Mouse (Mus musculus): ENCODE data around the gene Tbc1d17. TPM values are rescaled to one million over a fixed set of nuclear protein-coding genes. Genes with fewer than 3 reads are reported as not detected.
A peak's percentile ranks its signal among the peaks of the same experiment; 100 is the strongest.

Gene Tbc1d17
- 92.5 and 96.4 TPM in 2 replicates for polyA plus RNA-seq (2014; fragmentation: Nextera tagmentation; extraction: Ambion mirVana)

GRCm38 (mm10) chr7:44848561-44849415 lies at the start of gene Tbc1d17, which contains the start of gene Akt1s1:
Tbc1d17 (minus strand) TSS chr7:44849079.
Akt1s1 (plus strand) TSS chr7:44848991.
- peak; percentile 85 for ATAC-seq (ENCODE audit: low read depth)
- under 1% methylated on average over 54 of the region's 54 CpGs for WGBS
- H3K4me2 ChIP-seq (ENCODE audit: low read depth, low read length), result peak within 1 kb of the TSS; percentile 86
- peaks cover 29% of the 10 kb centered on the region for H3K36me3 ChIP-seq (ENCODE audit: control insufficient read depth, insufficient read depth, low read length)
- peak within 1 kb of the TSS; percentile 73 for H3K9ac ChIP-seq (replicated peaks; ENCODE audit: low read depth, low read length)
- peaks cover 24% of the 10 kb centered on the region for H3K4me1 ChIP-seq (ENCODE audit: control insufficient read depth, insufficient read depth, low read length)
- no peaks in the 10 kb centered on the region for H3K9me3 ChIP-seq (ENCODE audit: control insufficient read depth, low read length)
- H3K27ac ChIP-seq (ENCODE audit: low read depth, low read length), result peak within 1 kb of the TSS; percentile 97
- H3K4me3 ChIP-seq (ENCODE audit: low read depth, low read length), result peak within 1 kb of the TSS; percentile 68
- no peaks in the 10 kb centered on the region for H3K27me3 ChIP-seq (ENCODE audit: control insufficient read depth, insufficient read depth, low read length)

GRCm38 (mm10) chr7:44898607-44899006 lies 49.7 kb upstream of the Tbc1d17 start:
- Histone ChIP-seq H3K27me3 (ENCODE audit: control insufficient read depth, insufficient read depth, low read length) (no peaks in the 10 kb centered on the region), H3K4me1 (ENCODE audit: control insufficient read depth, insufficient read depth, low read length) (peaks cover 18% of the 10 kb centered on the region), H3K9me3 (ENCODE audit: control insufficient read depth, low read length) (no peaks in the 10 kb centered on the region), H3K4me3 (ENCODE audit: low read depth, low read length) (no peak overlapping the region), H3K4me2 (ENCODE audit: low read depth, low read length) (no peak overlapping the region), H3K9ac (replicated peaks; ENCODE audit: low read depth, low read length) (no peak overlapping the region), H3K27ac (ENCODE audit: low read depth, low read length) (no peak overlapping the region), H3K36me3 (ENCODE audit: control insufficient read depth, insufficient read depth, low read length) (peaks cover 26% of the 10 kb centered on the region)
- no peak for ATAC-seq (ENCODE audit: low read depth)
- 36% methylated on average over 19 of the region's 19 CpGs for WGBS

- H3K4me2 ChIP-seq (ENCODE audit: low read depth, low read length), result peak overlapping the region; percentile 69
- H3K9me3 ChIP-seq (ENCODE audit: control insufficient read depth, low read length), result no peaks in the 10 kb centered on the region
- H3K27me3 ChIP-seq (ENCODE audit: control insufficient read depth, insufficient read depth, low read length), result no peaks in the 10 kb centered on the region
- ATAC-seq (ENCODE audit: low read depth), result no peak
- peaks cover 15% of the 10 kb centered on the region for H3K36me3 ChIP-seq (ENCODE audit: control insufficient read depth, insufficient read depth, low read length)
- peak overlapping the region; percentile 42 for H3K4me3 ChIP-seq (ENCODE audit: low read depth, low read length)
- H3K4me1 ChIP-seq (ENCODE audit: control insufficient read depth, insufficient read depth, low read length), result peaks cover 27% of the 10 kb centered on the region
- peak overlapping the region; percentile 54 for H3K9ac ChIP-seq (replicated peaks; ENCODE audit: low read depth, low read length)
- 35% methylated on average over 10 of the region's 10 CpGs for WGBS
- H3K27ac ChIP-seq (ENCODE audit: low read depth, low read length), result peak overlapping the region; percentile 84
Measured at GRCm38 (mm10) chr7:44896499-44896898, 47.6 kb upstream of the Tbc1d17 start.

GRCm38 (mm10) chr7:44895593-44896434 lies 46.9 kb upstream of the Tbc1d17 start, which contains the start of gene Fuz:
Fuz (plus strand) TSS chr7:44896079.
- peaks cover 14% of the 10 kb centered on the region for H3K36me3 ChIP-seq (ENCODE audit: control insufficient read depth, insufficient read depth, low read length)
- ATAC-seq (ENCODE audit: low read depth), result peak; percentile 78
- H3K4me2 ChIP-seq (ENCODE audit: low read depth, low read length), result peak within 1 kb of the TSS; percentile 69
- H3K4me3 ChIP-seq (ENCODE audit: low read depth, low read length), result peak within 1 kb of the TSS; percentile 42
- under 1% methylated on average over 34 of the region's 34 CpGs for WGBS
- peak within 1 kb of the TSS; percentile 84 for H3K27ac ChIP-seq (ENCODE audit: low read depth, low read length)
- no peaks in the 10 kb centered on the region for H3K9me3 ChIP-seq (ENCODE audit: control insufficient read depth, low read length)
- peaks cover 34% of the 10 kb centered on the region for H3K4me1 ChIP-seq (ENCODE audit: control insufficient read depth, insufficient read depth, low read length)
- H3K27me3 ChIP-seq (ENCODE audit: control insufficient read depth, insufficient read depth, low read length), result no peaks in the 10 kb centered on the region
- peak within 1 kb of the TSS; percentile 54 for H3K9ac ChIP-seq (replicated peaks; ENCODE audit: low read depth, low read length)

GRCm38 (mm10) chr7:44895206-44895592 lies 46.3 kb upstream of the Tbc1d17 start:
- no peak for ATAC-seq (ENCODE audit: low read depth)
- H3K4me2 ChIP-seq (ENCODE audit: low read depth, low read length), result peak overlapping the region; percentile 69
- H3K4me1 ChIP-seq (ENCODE audit: control insufficient read depth, insufficient read depth, low read length), result peaks cover 38% of the 10 kb centered on the region
- H3K27me3 ChIP-seq (ENCODE audit: control insufficient read depth, insufficient read depth, low read length), result no peaks in the 10 kb centered on the region
- H3K36me3 ChIP-seq (ENCODE audit: control insufficient read depth, insufficient read depth, low read length), result peaks cover 9% of the 10 kb centered on the region; the same call in 1 of the 2 replicates
- WGBS, result 23% methylated on average over 7 of the region's 7 CpGs
- H3K9me3 ChIP-seq (ENCODE audit: control insufficient read depth, low read length), result no peaks in the 10 kb centered on the region
- H3K4me3 ChIP-seq (ENCODE audit: low read depth, low read length), result peak overlapping the region; percentile 42
- peak overlapping the region; percentile 84 for H3K27ac ChIP-seq (ENCODE audit: low read depth, low read length)
- no peak overlapping the region for H3K9ac ChIP-seq (replicated peaks; ENCODE audit: low read depth, low read length)

GRCm38 (mm10) chr7:44894175-44894574 lies 45.3 kb upstream of the Tbc1d17 start:
- Histone ChIP-seq H3K27me3 (ENCODE audit: control insufficient read depth, insufficient read depth, low read length) (no peaks in the 10 kb centered on the region), H3K4me2 (ENCODE audit: low read depth, low read length) (no peak overlapping the region), H3K36me3 (ENCODE audit: control insufficient read depth, insufficient read depth, low read length) (no peaks in the 10 kb centered on the region), H3K4me1 (ENCODE audit: control insufficient read depth, insufficient read depth, low read length) (peaks cover 38% of the 10 kb centered on the region), H3K4me3 (ENCODE audit: low read depth, low read length) (no peak overlapping the region), H3K9ac (replicated peaks; ENCODE audit: low read depth, low read length) (no peak overlapping the region), H3K9me3 (ENCODE audit: control insufficient read depth, low read length) (no peaks in the 10 kb centered on the region), H3K27ac (ENCODE audit: low read depth, low read length) (peak overlapping the region; percentile 84; the same call in 1 of the 2 replicates)
- no peak for ATAC-seq (ENCODE audit: low read depth)
- WGBS, result 93% methylated on average over 3 of the region's 3 CpGs

- H3K36me3 ChIP-seq (ENCODE audit: control insufficient read depth, insufficient read depth, low read length), result peaks cover 5% of the 10 kb centered on the region; the same call in 1 of the 2 replicates
- ATAC-seq (ENCODE audit: low read depth), result no peak
- WGBS, result 6% methylated on average over 8 of the region's 8 CpGs
- H3K27ac ChIP-seq (ENCODE audit: low read depth, low read length), result peak overlapping the region; percentile 82
- H3K9ac ChIP-seq (replicated peaks; ENCODE audit: low read depth, low read length), result no peak overlapping the region
- H3K27me3 ChIP-seq (ENCODE audit: control insufficient read depth, insufficient read depth, low read length), result no peaks in the 10 kb centered on the region
- H3K4me3 ChIP-seq (ENCODE audit: low read depth, low read length), result peak overlapping the region; percentile 79
- H3K4me2 ChIP-seq (ENCODE audit: low read depth, low read length), result peak overlapping the region; percentile 83
- peaks cover 41% of the 10 kb centered on the region for H3K4me1 ChIP-seq (ENCODE audit: control insufficient read depth, insufficient read depth, low read length)
- no peaks in the 10 kb centered on the region for H3K9me3 ChIP-seq (ENCODE audit: control insufficient read depth, low read length)
Measured at GRCm38 (mm10) chr7:44893197-44893596, 44.3 kb upstream of the Tbc1d17 start.

GRCm38 (mm10) chr7:44892276-44892921 lies 43.5 kb upstream of the Tbc1d17 start, which contains the start of gene Med25:
Med25 (minus strand) TSS chr7:44892712.
- Histone ChIP-seq H3K9ac (replicated peaks; ENCODE audit: low read depth, low read length) (peak within 1 kb of the TSS; percentile 86), H3K27me3 (ENCODE audit: control insufficient read depth, insufficient read depth, low read length) (no peaks in the 10 kb centered on the region), H3K9me3 (ENCODE audit: control insufficient read depth, low read length) (no peaks in the 10 kb centered on the region), H3K4me3 (ENCODE audit: low read depth, low read length) (peak within 1 kb of the TSS; percentile 79), H3K4me2 (ENCODE audit: low read depth, low read length) (peak within 1 kb of the TSS; percentile 83), H3K36me3 (ENCODE audit: control insufficient read depth, insufficient read depth, low read length) (peaks cover 5% of the 10 kb centered on the region; the same call in 1 of the 2 replicates), H3K27ac (ENCODE audit: low read depth, low read length) (peak within 1 kb of the TSS; percentile 97), H3K4me1 (ENCODE audit: control insufficient read depth, insufficient read depth, low read length) (peaks cover 39% of the 10 kb centered on the region)
- peak; percentile 76 for ATAC-seq (ENCODE audit: low read depth)
- WGBS, result under 1% methylated on average over 56 of the region's 56 CpGs
